Mouse (Mus musculus): ENCODE data around the gene Wnt10b.

GRCm38 (mm10) chr15:98729791-98730545 is 48.0 kb downstream of the Wnt10b start:
- TF ChIP-seq EP300 (IDR thresholded peaks at IDR 0.05; ENCODE audit: low read depth) (no peak), CTCF (IDR thresholded peaks at IDR 0.05; ENCODE audit: low read depth) (no peak)
